Mouse (Mus musculus): ENCODE data around the gene D930048N14Rik. TPM values are rescaled to one million over a fixed set of nuclear protein-coding genes. Genes with fewer than 3 reads are reported as not detected.
"Not testable (repeated sequence)": the region's sequence is repeated elsewhere in the genome, so short reads cannot be mapped to it uniquely, and the experiment has no call there.

Gene D930048N14Rik
- total RNA-seq, 4 experiments from 2014 or later, result 0.15 to 0.19 (median 0.19) TPM; not detected in 1

DNA sequence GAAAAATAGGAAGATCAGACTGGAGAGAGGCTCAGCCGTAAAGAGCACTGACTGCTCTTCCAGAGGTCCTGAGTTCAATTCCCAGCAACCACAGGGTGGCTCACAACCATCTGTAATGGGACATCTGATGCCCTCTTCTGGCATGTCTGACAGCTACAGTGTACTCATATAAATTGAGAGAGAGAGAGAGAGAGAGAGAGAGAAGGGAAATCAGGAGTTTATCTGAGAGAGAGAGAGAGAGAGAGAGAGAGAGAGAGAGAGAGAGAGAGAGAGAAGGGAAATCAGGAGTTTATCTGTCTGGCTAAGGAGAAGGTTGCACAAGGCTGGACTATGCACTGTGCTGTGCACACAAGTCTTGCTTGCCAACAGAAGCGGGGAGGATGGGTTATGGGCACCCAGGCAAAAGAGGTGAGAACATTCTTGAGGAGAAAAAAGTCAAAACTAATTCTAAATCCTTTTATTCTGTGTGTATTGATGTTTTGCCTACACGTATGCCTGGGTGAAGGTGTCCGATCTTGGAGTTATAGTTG lies 2.2 kb downstream of the D930048N14Rik start:
- no peak for DNase-seq (ENCODE audit: low spot score in 2 of 2)

DNA sequence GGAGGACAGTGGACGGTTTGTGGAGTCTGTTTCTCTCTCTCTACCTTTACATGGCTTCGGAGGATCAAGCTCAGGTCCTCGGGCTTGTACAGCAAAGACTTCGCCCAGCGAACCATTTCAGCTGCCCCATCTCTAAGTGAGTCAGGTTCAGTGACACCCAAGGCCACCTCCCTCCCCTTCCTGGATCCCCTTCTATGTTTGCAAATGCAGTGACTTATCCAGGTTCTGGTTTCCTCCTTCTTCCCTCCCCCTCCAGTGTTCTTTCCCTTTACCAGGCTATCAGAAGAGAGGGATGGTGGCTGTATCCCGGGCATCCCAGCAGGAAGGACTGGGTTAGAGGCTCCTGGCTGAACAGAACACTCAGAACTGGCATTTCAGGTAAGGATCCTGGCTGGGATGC lies 3.0 kb downstream of the D930048N14Rik start:
- DNase-seq (ENCODE audit: low spot score in 2 of 2), result no peak

GRCm38 (mm10) chr11:51654891-51655290 lies 4.1 kb downstream of the D930048N14Rik start:
- no peak for DNase-seq (ENCODE audit: low spot score in 2 of 2)

- no peak for DNase-seq (ENCODE audit: low spot score in 2 of 2)
These were observed 6.2 kb downstream of the D930048N14Rik start for GRCm38 (mm10) chr11:51656798-51657521.

GRCm38 (mm10) chr11:51658291-51658690 lies 7.5 kb downstream of the D930048N14Rik start:
- no peak for DNase-seq (ENCODE audit: low spot score in 2 of 2)

DNA sequence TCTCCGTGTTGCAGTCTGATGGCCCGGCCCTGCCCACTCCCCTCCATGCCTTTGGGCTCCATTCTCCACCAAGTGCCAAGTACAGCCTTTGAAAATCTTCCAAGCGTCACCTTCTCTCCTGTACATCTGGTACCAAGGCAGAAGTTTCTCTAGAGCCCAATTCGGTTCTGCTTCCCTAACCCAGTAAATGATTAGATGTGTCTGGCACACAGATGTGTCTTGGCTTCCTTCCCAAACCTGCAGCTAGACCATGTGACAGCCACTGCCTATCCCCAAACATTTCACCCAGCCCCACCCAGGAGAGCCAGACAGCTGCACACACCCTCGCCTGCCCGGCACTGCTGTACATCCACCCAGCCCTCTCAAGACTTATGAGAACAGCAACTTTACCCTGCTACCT lies 8.0 kb downstream of the D930048N14Rik start:
- DNase-seq (ENCODE audit: low spot score in 2 of 2), result no peak

GRCm38 (mm10) chr11:51661867-51662365 lies 11.2 kb downstream of the D930048N14Rik start:
- no peak for DNase-seq (ENCODE audit: low spot score in 2 of 2)

DNA sequence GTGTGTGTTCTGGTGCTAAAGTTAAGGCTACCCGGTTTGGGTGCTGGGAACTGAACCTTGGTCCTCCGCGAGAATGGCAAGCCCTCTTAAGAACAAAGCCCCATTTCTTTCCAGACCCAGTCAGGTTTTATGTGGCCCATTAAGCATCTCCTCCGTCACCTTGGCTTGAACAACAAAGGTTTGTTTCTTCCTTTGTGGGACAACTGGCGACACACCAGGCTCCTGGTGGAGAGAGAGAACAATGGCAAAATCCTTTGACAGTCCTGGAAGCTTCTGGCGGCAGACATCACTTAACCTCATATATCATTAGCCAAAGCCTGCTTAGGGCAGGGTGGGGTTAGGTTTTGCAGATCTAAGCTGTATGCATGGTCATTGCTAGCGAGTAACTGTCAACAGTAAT lies 11.9 kb downstream of the D930048N14Rik start:
- DNase-seq (ENCODE audit: low spot score in 2 of 2), result no peak

DNA sequence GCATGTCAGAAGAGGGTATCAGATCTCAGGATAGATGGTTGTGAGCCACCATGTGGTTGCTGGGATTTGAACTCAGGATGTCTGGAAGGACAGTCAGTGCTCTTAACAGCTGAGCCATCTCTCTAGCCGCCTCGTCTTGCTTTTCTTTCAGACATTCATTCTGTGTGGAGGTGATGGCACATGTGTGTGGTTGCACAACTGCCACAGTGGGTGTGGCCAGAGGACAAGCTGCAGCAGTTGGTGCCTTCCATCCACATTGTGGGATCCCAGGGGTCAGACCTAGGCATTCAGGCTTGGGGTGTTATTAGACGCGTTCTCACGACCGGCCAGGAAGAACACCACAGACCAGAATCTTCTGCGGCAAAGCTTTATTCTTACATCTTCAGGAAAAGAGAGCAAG lies 14.0 kb downstream of the D930048N14Rik start:
- DNase-seq (ENCODE audit: low spot score in 2 of 2), result not testable (repeated sequence)

GRCm38 (mm10) chr11:51670846-51671245 lies 20.1 kb downstream of the D930048N14Rik start:
- DNase-seq (ENCODE audit: low spot score in 2 of 2), result no peak

- no peak for DNase-seq (ENCODE audit: low spot score in 2 of 2)
These were observed 20.6 kb downstream of the D930048N14Rik start for GRCm38 (mm10) chr11:51671376-51671775.

DNA sequence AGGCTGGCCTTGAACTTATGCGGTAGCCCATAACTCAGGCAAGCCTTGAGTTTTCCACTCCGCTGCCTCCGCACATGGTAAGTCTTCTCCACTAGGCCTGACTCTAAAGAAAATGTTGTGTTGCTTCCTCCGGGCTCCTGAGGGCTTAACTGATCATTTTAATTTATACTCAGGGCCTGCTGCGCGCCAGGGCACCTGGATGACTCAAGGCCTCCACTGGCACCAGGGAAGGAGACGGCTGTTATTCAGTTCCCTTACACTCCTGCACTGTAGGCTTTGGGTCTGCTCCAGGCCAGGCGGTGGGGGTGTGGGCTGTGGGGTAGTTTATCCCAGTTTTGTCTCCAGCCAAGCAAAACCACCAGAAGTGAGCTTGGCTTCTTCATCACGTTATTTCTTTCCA lies 22.5 kb downstream of the D930048N14Rik start:
- DNase-seq (ENCODE audit: low spot score in 2 of 2), result no peak

DNA sequence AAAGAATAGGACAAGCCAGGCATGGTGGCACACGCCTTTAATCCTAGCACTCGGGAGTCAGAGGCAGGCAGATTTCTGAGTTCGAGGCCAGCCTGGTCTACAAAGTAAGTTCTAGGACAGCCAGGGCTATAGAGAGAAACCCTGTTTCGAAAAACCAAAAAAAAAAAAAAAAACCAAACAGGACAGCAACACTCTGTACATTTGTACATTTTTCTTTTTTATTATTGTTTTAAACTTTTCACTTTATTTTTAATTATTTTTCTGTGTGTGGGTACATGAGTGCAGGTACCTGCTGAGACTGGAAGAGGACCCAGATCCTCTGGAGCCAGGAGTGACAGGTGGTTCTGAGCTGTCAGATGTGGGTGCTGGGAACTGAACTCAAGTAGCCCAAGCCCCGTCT lies 24.6 kb downstream of the D930048N14Rik start:
- no peak for DNase-seq (ENCODE audit: low spot score in 2 of 2)

GRCm38 (mm10) chr11:51677737-51678418 lies 27.1 kb downstream of the D930048N14Rik start:
- DNase-seq (ENCODE audit: low spot score in 2 of 2), result no peak

GRCm38 (mm10) chr11:51679466-51679865 lies 28.7 kb downstream of the D930048N14Rik start:
- no peak for DNase-seq (ENCODE audit: low spot score in 2 of 2)

GRCm38 (mm10) chr11:51681324-51681975 lies 30.7 kb downstream of the D930048N14Rik start:
- DNase-seq (ENCODE audit: low spot score in 2 of 2), result peak; percentile 65 to 68

GRCm38 (mm10) chr11:51681976-51682374 lies 31.2 kb downstream of the D930048N14Rik start:
- DNase-seq (ENCODE audit: low spot score in 2 of 2), result no peak

- peak; percentile 98 to 100 for DNase-seq (ENCODE audit: low spot score in 2 of 2)
These were observed 37.9 kb downstream of the D930048N14Rik start, which contains the start of gene 0610009B22Rik for GRCm38 (mm10) chr11:51688330-51689328. TSS of gene 0610009B22Rik (minus strand) at chr11:51688874.

- DNase-seq (ENCODE audit: low spot score in 2 of 2), result no peak
These were observed 38.6 kb downstream of the D930048N14Rik start for GRCm38 (mm10) chr11:51689343-51689742.

DNA sequence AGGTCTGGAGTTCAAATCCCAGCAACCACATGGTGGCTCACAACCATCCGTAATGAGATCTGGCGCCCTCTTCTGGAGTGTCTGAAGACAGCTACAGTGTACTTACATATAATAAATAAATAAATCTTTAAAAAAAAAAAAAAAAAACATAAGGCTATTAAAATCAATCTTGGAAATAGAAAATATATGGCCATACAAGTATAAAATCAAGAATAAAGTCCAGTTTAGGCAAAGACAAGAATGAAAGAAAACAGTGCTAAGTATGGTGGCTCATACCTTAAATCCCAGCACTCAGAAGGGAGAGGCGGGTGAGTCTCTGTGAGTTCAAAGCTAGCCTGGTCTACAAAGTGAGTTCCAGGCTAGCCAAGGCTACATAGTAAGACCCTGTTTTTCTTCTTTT lies 39.8 kb downstream of the D930048N14Rik start:
- not testable (repeated sequence) for DNase-seq (ENCODE audit: low spot score in 2 of 2)

All from gastrocnemius, adult 8-10 months (tissue).